Mouse (Mus musculus) heart, embryonic 14.5 days (tissue): ENCODE measurements around the gene Slf2. TPM values are rescaled to one million over a fixed set of nuclear protein-coding genes. Genes with fewer than 3 reads are reported as not detected.

Experiments
- ATAC-seq: fragments of 200-750 bp; cut with Nextera tagmentation; 2 replicates; pipeline ENCODE4 v1.8.0; 2017; ENCODE audit warnings: low read depth, moderate TSS enrichment; ENCODE audit not compliant: insufficient number of reproducible peaks, insufficient read depth, low FRiP score
- H3K27ac ChIP-seq, 2 experiments: fragments of 200-500 bp in 1 of 2; fragments of 300-500 bp in 1 of 2; sonication (generic) in 1 of 2; replicated peaks in 1 of 2; 2 replicates each; pipeline ENCODE4 v1.5.1; 2012 to 2014; ENCODE audit warnings: low read depth in 2 of 2, low read length in 2 of 2, control low read depth in 1 of 2, mild to moderate bottlenecking in 1 of 2, mixed read lengths in 1 of 2; ENCODE audit not compliant: control insufficient read depth in 1 of 2, insufficient read depth in 1 of 2
- H3K27me3 ChIP-seq: fragments of 300-500 bp; sonication (generic); 2 replicates; pipeline ENCODE4 v1.6.1; 2014; ENCODE audit warnings: mild to moderate bottlenecking, low read length, control low read depth; ENCODE audit not compliant: control insufficient read depth, insufficient read depth
- H3K36me3 ChIP-seq: fragments of 300-500 bp; sonication (generic); 2 replicates; pipeline ENCODE4 v1.6.1; 2014; ENCODE audit warnings: mild to moderate bottlenecking, control low read depth, low read length, mixed read lengths; ENCODE audit not compliant: control insufficient read depth, insufficient read depth
- H3K4me1 ChIP-seq, 2 experiments: fragments of 200-500 bp in 1 of 2; fragments of 300-500 bp in 1 of 2; sonication (generic) in 1 of 2; 2 replicates each; pipeline ENCODE4 v1.6.1; 2012 to 2014; ENCODE audit warnings: low read length in 2 of 2, control low read depth in 1 of 2, mixed read lengths in 1 of 2; ENCODE audit not compliant: control insufficient read depth in 2 of 2, insufficient read depth in 2 of 2
- H3K4me2 ChIP-seq: fragments of 300-500 bp; sonication (generic); 2 replicates; pipeline ENCODE4 v1.6.1; 2014; ENCODE audit warnings: mild to moderate bottlenecking, low read length
- H3K4me3 ChIP-seq, 2 experiments: fragments of 200-500 bp in 1 of 2; fragments of 300-500 bp in 1 of 2; sonication (generic) in 1 of 2; 2 replicates each; pipeline ENCODE4 v1.5.1; 2012 to 2014; ENCODE audit warnings: low read length in 2 of 2, mild to moderate bottlenecking in 2 of 2, control low read depth in 1 of 2, low read depth in 1 of 2, moderate library complexity in 1 of 2; ENCODE audit not compliant: control insufficient read depth in 1 of 2, insufficient read depth in 1 of 2
- H3K9ac ChIP-seq: fragments of 300-500 bp; sonication (generic); 2 replicates; pipeline ENCODE4 v1.6.1; 2014; ENCODE audit warnings: mild to moderate bottlenecking, low read length
- H3K9me3 ChIP-seq: fragments of 300-500 bp; sonication (generic); 2 replicates; pipeline ENCODE4 v1.6.1; 2016; ENCODE audit warnings: low read length, control low read depth; ENCODE audit not compliant: control insufficient read depth
- WGBS: fragments of 180-500 bp; shearing (Covaris S2); extraction: QIAGEN DNeasy Blood & Tissue Kit; methylation state at CpG from one replicate; pipeline ENCODE4 v1.1.7; 2014; 5-methylcytosine and 5-hydroxymethylcytosine counted together
- polyA plus RNA-seq: library from polyadenylated mRNA; unstranded; fragments of >200 nt; fragmentation: Nextera tagmentation; extraction: Ambion mirVana; gene quantifications from 2 replicates; pipeline ENCODE4 v1.2.1, GENCODE M21; 2014

The Slf2 gene
- polyA plus RNA-seq, 1 experiment from 2014 or later = 47.0 TPM

DNA sequence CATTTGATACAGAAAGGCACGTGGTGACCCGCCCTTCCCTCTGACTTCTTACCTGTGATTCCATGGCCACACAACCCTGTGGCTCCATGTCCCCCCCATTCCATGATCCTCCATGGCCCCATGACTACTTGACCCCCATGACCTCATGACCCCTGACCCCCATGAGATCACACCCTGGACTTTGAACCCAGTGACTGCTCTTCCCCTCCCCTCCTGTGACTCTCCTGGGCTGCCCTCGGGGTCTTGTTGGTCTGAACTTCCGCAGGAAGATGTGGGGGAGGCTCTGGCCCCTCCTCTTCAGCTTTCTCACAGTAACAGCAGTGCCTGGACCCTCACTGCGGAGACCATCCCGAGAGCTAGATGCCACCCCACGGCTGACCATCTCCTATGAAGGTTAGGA, 61.3 kb downstream of the Slf2 start:
- Histone ChIP-seq H3K27ac (no peak overlapping the region), H3K4me3 (no peak overlapping the region), H3K4me1 (peaks cover 4 to 7% of the 10 kb centered on the region in 2 experiments; a peak in 2 of 4 replicates), H3K4me2 (no peak overlapping the region), H3K36me3 (no peaks in the 10 kb centered on the region), H3K27me3 (no peaks in the 10 kb centered on the region), H3K9me3 (no peaks in the 10 kb centered on the region), H3K9ac (no peak overlapping the region)
- 32% methylated on average over 7 of the region's 7 CpGs for WGBS
- no peak for ATAC-seq

- no peak overlapping the region for H3K4me2 ChIP-seq
- no peak overlapping the region for H3K4me3 ChIP-seq
- H3K36me3 ChIP-seq = no peaks in the 10 kb centered on the region
- no peak overlapping the region for H3K9ac ChIP-seq
- no peaks in the 10 kb centered on the region for H3K9me3 ChIP-seq
- peaks cover 4 to 7% of the 10 kb centered on the region in 2 experiments; a peak in 2 of 4 replicates for H3K4me1 ChIP-seq
- H3K27me3 ChIP-seq = no peaks in the 10 kb centered on the region
- WGBS = 43% methylated on average over 7 of the region's 7 CpGs
- no peak for ATAC-seq
- no peak overlapping the region for H3K27ac ChIP-seq
Observed at GRCm38 (mm10) chr19:44992712-44993111, 61.8 kb downstream of the Slf2 start.

DNA sequence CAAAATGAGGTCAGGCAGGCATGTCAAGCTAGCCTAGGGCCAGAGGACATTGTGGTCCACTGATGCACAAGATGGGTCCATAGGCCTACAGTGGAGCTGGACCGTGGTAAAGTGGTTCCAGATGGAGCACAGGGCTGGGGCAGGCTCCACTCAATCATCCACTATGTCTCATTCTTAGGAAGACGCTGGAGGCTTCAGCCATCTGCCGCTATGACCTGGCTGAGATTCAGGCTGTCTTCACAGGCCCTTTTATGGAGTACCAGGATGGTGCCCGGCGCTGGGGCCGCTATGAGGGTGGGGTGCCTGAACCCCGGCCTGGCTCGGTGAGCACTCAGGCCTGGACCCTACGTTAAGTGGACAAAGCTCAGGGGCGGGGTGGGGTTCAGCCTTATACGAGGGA, 66.8 kb downstream of the Slf2 start:
- Histone ChIP-seq H3K4me1 (no peaks in the 10 kb centered on the region), H3K4me3 (no peak overlapping the region), H3K27ac (no peak overlapping the region), H3K9ac (no peak overlapping the region), H3K9me3 (no peaks in the 10 kb centered on the region), H3K4me2 (no peak overlapping the region), H3K36me3 (0 out of 2 replicates have a peak, but pooled peaks cover 4% of the 10 kb centered on the region), H3K27me3 (no peaks in the 10 kb centered on the region)
- WGBS = 74% methylated on average over 11 of the region's 11 CpGs
- no peak for ATAC-seq

DNA sequence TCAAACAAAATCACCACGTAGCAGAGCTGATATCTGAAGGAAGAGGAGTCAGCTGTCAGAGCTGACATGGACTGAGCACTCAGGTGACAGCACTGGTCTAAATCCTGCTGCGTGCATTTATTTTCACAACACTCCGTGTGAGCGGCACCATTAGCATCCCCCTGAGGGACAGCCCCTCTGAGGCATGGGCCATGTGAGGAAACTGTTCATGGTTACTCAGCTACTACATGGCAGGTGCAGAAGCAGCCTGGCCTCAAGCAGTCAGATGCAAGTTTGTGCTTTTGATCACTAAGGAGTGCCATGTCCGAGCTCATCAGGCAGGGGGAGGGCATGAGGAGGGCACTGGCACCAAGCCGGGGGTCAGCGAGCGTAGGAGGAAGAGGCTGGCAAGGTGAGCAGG, 68.7 kb downstream of the Slf2 start:
- no peak overlapping the region for H3K4me2 ChIP-seq
- WGBS = 81% methylated on average over 8 of the region's 8 CpGs
- H3K36me3 ChIP-seq = peaks cover 22% of the 10 kb centered on the region
- H3K9me3 ChIP-seq = no peaks in the 10 kb centered on the region
- no peak overlapping the region for H3K4me3 ChIP-seq
- H3K27me3 ChIP-seq = no peaks in the 10 kb centered on the region
- ATAC-seq = no peak
- H3K27ac ChIP-seq = no peak overlapping the region
- H3K9ac ChIP-seq = no peak overlapping the region
- H3K4me1 ChIP-seq = no peaks in the 10 kb centered on the region

GRCm38 (mm10) chr19:45002301-45002700, 71.3 kb downstream of the Slf2 start:
- H3K9me3 ChIP-seq = no peaks in the 10 kb centered on the region
- H3K27ac ChIP-seq = no peak overlapping the region
- no peak overlapping the region for H3K9ac ChIP-seq
- H3K36me3 ChIP-seq = peaks cover 29% of the 10 kb centered on the region
- H3K4me3 ChIP-seq = no peak overlapping the region
- 55% methylated on average over 3 of the region's 3 CpGs for WGBS
- ATAC-seq = no peak
- H3K27me3 ChIP-seq = no peaks in the 10 kb centered on the region
- H3K4me2 ChIP-seq = no peak overlapping the region
- peaks cover 6 to 14% of the 10 kb centered on the region in 2 experiments for H3K4me1 ChIP-seq

GRCm38 (mm10) chr19:45003740-45004516, 73.0 kb downstream of the Slf2 start:
- Histone ChIP-seq H3K4me2 (no peak overlapping the region), H3K36me3 (peaks cover 36% of the 10 kb centered on the region), H3K9me3 (no peaks in the 10 kb centered on the region), H3K4me1 (peaks cover 10 to 19% of the 10 kb centered on the region in 2 experiments), H3K9ac (no peak overlapping the region), H3K27me3 (no peaks in the 10 kb centered on the region), H3K4me3 (no peak overlapping the region), H3K27ac (no peak overlapping the region)
- ATAC-seq = no peak
- WGBS = 86% methylated on average over 7 of the region's 7 CpGs

DNA sequence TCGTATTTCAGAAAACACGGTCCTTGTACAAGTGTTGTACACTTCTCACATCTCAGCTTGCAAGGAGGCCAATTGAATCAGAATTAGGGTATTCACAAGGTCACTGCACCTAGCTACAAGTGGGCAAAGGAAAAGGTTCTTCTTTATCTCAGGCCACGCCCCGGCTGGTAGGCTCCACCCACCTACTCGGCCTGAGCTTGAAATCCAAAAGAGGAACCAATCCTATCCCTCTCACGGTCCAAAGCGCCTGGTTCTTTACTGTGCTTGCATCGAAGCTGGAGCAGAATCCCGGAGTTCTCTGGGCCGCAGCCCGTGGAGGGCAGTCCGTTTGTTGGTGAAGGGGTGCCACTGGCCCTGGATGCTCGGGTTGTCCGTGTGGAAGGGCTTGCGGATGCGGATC, 74.5 kb downstream of the Slf2 start, which contains the start of gene Twnk:
Gene Twnk (plus strand): TSS at position 220 of the 400 bp plus-strand sequence.
- WGBS = 8% methylated on average over 16 of the region's 16 CpGs
- peaks cover 49% of the 10 kb centered on the region for H3K36me3 ChIP-seq
- H3K27me3 ChIP-seq = no peaks in the 10 kb centered on the region
- ATAC-seq = no peak
- H3K4me2 ChIP-seq = peak within 1 kb of the TSS; percentile 72
- peak within 1 kb of the TSS; percentile 79 for H3K9ac ChIP-seq
- peak within 1 kb of the TSS; percentile 95 to 100 for H3K4me3 ChIP-seq
- H3K4me1 ChIP-seq = peaks cover 10 to 19% of the 10 kb centered on the region in 2 experiments
- H3K27ac ChIP-seq = peak within 1 kb of the TSS; percentile 73 to 76
- no peaks in the 10 kb centered on the region for H3K9me3 ChIP-seq
